Mouse (Mus musculus) testis, adult 2 months (tissue): ENCODE measurements around the gene Cfap61.

Experiments
- CTCF ChIP-seq: fragments of 200-500 bp; IDR thresholded peaks from 2 replicates; pipeline ENCODE4 v1.5.1; 2012; ENCODE audit warnings: low read depth, mild to moderate bottlenecking, inconsistent platforms, low read length, moderate library complexity; ENCODE audit not compliant: control insufficient read depth, insufficient read depth, insufficient replicate concordance
- POLR2A ChIP-seq: fragments of 200-500 bp; IDR thresholded peaks from 2 replicates; pipeline ENCODE4 v1.6.1; 2012; ENCODE audit warnings: low read depth, mild to moderate bottlenecking, inconsistent platforms, low read length, moderate library complexity; ENCODE audit not compliant: control insufficient read depth

GRCm38 (mm10) chr2:145905156-145905555, 29.4 kb upstream of the Cfap61 start:
- no peak for TF ChIP-seq CTCF
- no peak for TF ChIP-seq POLR2A
